ENCODE assay signal across 8 mouse cellular contexts in the genomic region with DNA sequence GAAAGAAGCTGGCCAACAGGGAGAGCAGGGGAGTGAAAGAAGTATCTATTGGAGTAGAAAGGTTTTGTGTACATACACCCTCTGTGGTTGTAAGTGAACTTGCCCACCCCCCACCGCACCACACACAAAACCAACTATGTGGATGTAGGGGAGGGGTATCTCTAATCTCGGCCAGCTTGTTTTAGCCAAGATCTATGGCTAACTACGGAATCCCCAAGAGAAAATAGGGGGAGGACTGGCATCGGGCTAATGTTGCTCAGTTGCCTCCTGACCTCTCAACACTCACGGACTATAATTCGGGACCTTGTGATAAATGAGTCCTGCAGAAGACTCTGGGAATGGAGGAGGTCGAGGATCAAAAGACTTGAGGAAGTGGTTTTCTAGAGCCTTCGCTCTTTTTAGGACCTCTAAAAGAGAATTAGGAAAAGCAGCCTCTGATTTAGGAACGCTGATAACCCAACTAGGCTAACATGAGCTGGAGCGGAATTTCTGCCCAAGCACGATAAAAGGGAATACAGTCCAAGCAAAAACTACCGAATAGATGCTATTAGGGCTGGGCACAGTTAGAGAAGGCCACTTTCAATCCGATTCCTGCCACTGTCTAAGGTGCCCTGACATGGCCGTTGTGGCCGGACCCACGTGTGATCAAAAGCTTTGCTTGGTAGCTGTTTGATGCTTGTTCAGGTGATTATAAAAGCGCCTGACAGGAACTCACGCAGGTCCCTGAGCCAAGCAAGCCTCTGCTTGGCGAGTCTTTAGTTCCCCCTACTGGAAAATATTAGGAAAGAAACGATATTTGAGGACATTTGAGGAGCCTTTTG. TPM values are rescaled to one million over a fixed set of nuclear protein-coding genes. Genes with fewer than 3 reads are reported as not detected.
A peak's percentile ranks its signal among the peaks of the same experiment; 100 is the strongest.
DNase-seq lines count a peak whose midpoint lies in the region; ATAC-seq and TF ChIP-seq lines count a peak whose summit lies in the region.

No protein-coding gene starts in this region.

- H3K4me3 ChIP-seq in brown adipose tissue, adult 24 weeks (ENCODE audit: insufficient read depth, low read depth, low read length): peak overlapping the region; percentile 44
- peak overlapping the region; percentile 73 for H3K4me3 ChIP-seq in embryonic facial prominence, embryonic 10.5 days
- peak overlapping the region; percentile 67 for H3K4me3 ChIP-seq in heart, embryonic 11.5 days (ENCODE audit: low read depth, low read length)
- peak overlapping the region; percentile 56 for H3K4me3 ChIP-seq in kidney, embryonic 14.5 days (ENCODE audit: low read length)
- H3K4me3 ChIP-seq in limb, embryonic 13.5 days: peak overlapping the region; percentile 71
- peak overlapping the region; percentile 43 for H3K4me3 ChIP-seq in myocyte

- no peaks in the 10 kb centered on the region for H3K36me3 ChIP-seq in embryonic facial prominence, embryonic 10.5 days (replicated peaks)
- H3K36me3 ChIP-seq in heart, embryonic 11.5 days (ENCODE audit: control insufficient read depth, insufficient read depth, low read length): no peaks in the 10 kb centered on the region
- no peaks in the 10 kb centered on the region for H3K36me3 ChIP-seq in kidney, embryonic 14.5 days (ENCODE audit: control insufficient read depth, insufficient read depth, low read length)
- no peaks in the 10 kb centered on the region for H3K36me3 ChIP-seq in limb, embryonic 13.5 days
- no peaks in the 10 kb centered on the region for H3K36me3 ChIP-seq in myocyte (ENCODE audit: control insufficient read depth, insufficient read depth)

- peaks cover 6% of the 10 kb centered on the region; the same call in 1 of the 2 replicates for H3K4me1 ChIP-seq in brown adipose tissue, adult 24 weeks (ENCODE audit: control insufficient read depth, insufficient read depth, insufficient read length, low read length)
- H3K4me1 ChIP-seq in embryonic facial prominence, embryonic 10.5 days: peaks cover 30% of the 10 kb centered on the region
- H3K4me1 ChIP-seq in heart, embryonic 11.5 days (ENCODE audit: control insufficient read depth, insufficient read depth, low read length): no peaks in the 10 kb centered on the region
- H3K4me1 ChIP-seq in kidney, embryonic 14.5 days (ENCODE audit: control insufficient read depth, insufficient read depth, low read length): no peaks in the 10 kb centered on the region
- H3K4me1 ChIP-seq in limb, embryonic 13.5 days: 0 out of 2 replicates have a peak, but pooled peaks cover 15% of the 10 kb centered on the region

- no peaks in the 10 kb centered on the region for H3K79me2 ChIP-seq in myocyte (ENCODE audit: control insufficient read depth, insufficient read depth)

- H3K9me3 ChIP-seq in embryonic facial prominence, embryonic 10.5 days: no peaks in the 10 kb centered on the region
- no peaks in the 10 kb centered on the region for H3K9me3 ChIP-seq in heart, embryonic 11.5 days (replicated peaks; ENCODE audit: control insufficient read depth, low read length)
- no peaks in the 10 kb centered on the region for H3K9me3 ChIP-seq in kidney, embryonic 14.5 days (ENCODE audit: control insufficient read depth, low read length)
- no peaks in the 10 kb centered on the region for H3K9me3 ChIP-seq in limb, embryonic 13.5 days

- peak overlapping the region; percentile 68 for H3K4me2 ChIP-seq in heart, embryonic 11.5 days
- H3K4me2 ChIP-seq in kidney, embryonic 14.5 days (replicated peaks; ENCODE audit: low read depth, low read length): peak overlapping the region; percentile 70
- H3K4me2 ChIP-seq in limb, embryonic 13.5 days (replicated peaks): peak overlapping the region; percentile 84
- H3K4me2 ChIP-seq in myocyte (ENCODE audit: low read depth): peak overlapping the region; percentile 86

- H3K27ac ChIP-seq in brown adipose tissue, adult 24 weeks (replicated peaks; ENCODE audit: low read depth, low read length): no peak overlapping the region
- H3K27ac ChIP-seq in embryonic facial prominence, embryonic 10.5 days (replicated peaks): peak overlapping the region; percentile 88
- H3K27ac ChIP-seq in heart, embryonic 11.5 days (ENCODE audit: low read depth, low read length): no peak overlapping the region
- H3K27ac ChIP-seq in kidney, embryonic 14.5 days (ENCODE audit: low read depth, low read length): peak overlapping the region; percentile 91; the same call in 1 of the 2 replicates
- H3K27ac ChIP-seq in limb, embryonic 13.5 days: peak overlapping the region; percentile 89

- H3K27me3 ChIP-seq in embryonic facial prominence, embryonic 10.5 days (replicated peaks; ENCODE audit: low read depth, poor library complexity, severe bottlenecking): peaks cover 11% of the 10 kb centered on the region
- no peaks in the 10 kb centered on the region for H3K27me3 ChIP-seq in heart, embryonic 11.5 days (ENCODE audit: control insufficient read depth, insufficient read depth, low read length)
- H3K27me3 ChIP-seq in kidney, embryonic 14.5 days (ENCODE audit: control insufficient read depth, insufficient read depth, low read length): no peaks in the 10 kb centered on the region
- no peaks in the 10 kb centered on the region for H3K27me3 ChIP-seq in limb, embryonic 13.5 days
- no peaks in the 10 kb centered on the region for H3K27me3 ChIP-seq in myocyte (ENCODE audit: control insufficient read depth, insufficient read depth, insufficient read length)

- no peak; the same call in 1 of the 2 replicates for ATAC-seq in heart, embryonic 11.5 days (replicated peaks; ENCODE audit: insufficient number of reproducible peaks, low FRiP score, low TSS enrichment)
- peak; percentile 24; the same call in 1 of the 2 replicates for ATAC-seq in kidney, embryonic 14.5 days (ENCODE audit: low FRiP score, low TSS enrichment)
- ATAC-seq in limb, embryonic 13.5 days (ENCODE audit: low FRiP score, low read depth): peak; percentile 51; the same call in 1 of the 2 replicates

- under 1% methylated on average over 20 of the region's 20 CpGs for WGBS in embryonic facial prominence, embryonic 10.5 days
- WGBS in heart, embryonic 11.5 days (ENCODE audit: insufficient replicate concordance): under 1% methylated on average over 20 of the region's 20 CpGs
- under 1% methylated on average over 20 of the region's 20 CpGs for WGBS in kidney, embryonic 14.5 days
- under 1% methylated on average over 20 of the region's 20 CpGs for WGBS in limb, embryonic 13.5 days

- no peak for TF ChIP-seq POLR2A in myocyte (IDR thresholded peaks at IDR 0.05; ENCODE audit: insufficient read length, low read depth)

- no peak overlapping the region for H3K9ac ChIP-seq in heart, embryonic 11.5 days (ENCODE audit: low read depth, low read length)
- peak overlapping the region; percentile 68; the same call in 1 of the 2 replicates for H3K9ac ChIP-seq in kidney, embryonic 14.5 days (ENCODE audit: low read depth, low read length)
- H3K9ac ChIP-seq in limb, embryonic 13.5 days: peak overlapping the region; percentile 77

- peak overlapping the region; percentile 15 for H3ac ChIP-seq in myocyte (ENCODE audit: control insufficient read depth, insufficient read length)

- peak; percentile 72 for DNase-seq in embryonic facial prominence, embryonic 10.5 days (ENCODE audit: low spot score)
- DNase-seq in urinary bladder, postnatal 25 days (ENCODE audit: low spot score): peak; percentile 15
- DNase-seq in spleen, postnatal 10 days (ENCODE audit: low spot score in 2 of 2): no peak

TF ChIP-seq in myocyte, 11 proteins besides CTCF, POLR2A, EP300 and RAD21:
- TF ChIP-seq MYOG (IDR thresholded peaks at IDR 0.05; ENCODE audit: control insufficient read depth in 1 of 3, insufficient read depth in 1 of 3, insufficient read length in 2 of 3, low read depth in 2 of 3) (no peak), USF1 (IDR thresholded peaks at IDR 0.05; ENCODE audit: low read depth) (no peak), TCF3 (IDR thresholded peaks at IDR 0.05; ENCODE audit: insufficient read length, low read depth) (no peak), CEBPB (IDR thresholded peaks at IDR 0.05; ENCODE audit: insufficient read depth, poor library complexity, severe bottlenecking) (no peak), SRF (IDR thresholded peaks at IDR 0.05; ENCODE audit: control insufficient read depth, insufficient read length, low read depth) (no peak), E2F4 (IDR thresholded peaks at IDR 0.05; ENCODE audit: insufficient read depth) (no peak), MYOD1 (IDR thresholded peaks at IDR 0.05; ENCODE audit: control insufficient read depth in 1 of 3, insufficient read length in 2 of 3, low read depth in 2 of 3) (no peak), REST (IDR thresholded peaks at IDR 0.05; ENCODE audit: insufficient read depth, insufficient read length) (no peak), MAX (IDR thresholded peaks at IDR 0.05; ENCODE audit: low read depth) (no peak), TCF12 (IDR thresholded peaks at IDR 0.05; ENCODE audit: insufficient read depth, poor library complexity, severe bottlenecking) (no peak), POLR2AphosphoS2 (IDR thresholded peaks at IDR 0.05; ENCODE audit: insufficient read length, low read depth) (no peak)

RNA-seq across cellular contexts. Expression of gene Robo2, which starts 1.1 kb away (rescaled TPM):
- 0.50 TPM in 1 of 2 replicates, not detected in the other for polyA plus RNA-seq in brown adipose tissue, adult 24 weeks (2012; ENCODE audit: insufficient read depth, insufficient read length, missing spikeins)
- 22.2 and 25.8 TPM in 2 replicates for polyA plus RNA-seq in embryonic facial prominence, embryonic 10.5 days (2016; fragmentation: Nextera tagmentation; extraction: Ambion mirVana)
- 18.8 and 22.1 TPM in 2 replicates for polyA plus RNA-seq in heart, embryonic 11.5 days (2014; fragmentation: Nextera tagmentation; extraction: Ambion mirVana)
- 85.6 and 140 TPM in 2 replicates for polyA plus RNA-seq in kidney, embryonic 14.5 days (2014; fragmentation: Nextera tagmentation; extraction: Ambion mirVana)
- 73.9 and 76.3 TPM in 2 replicates for polyA plus RNA-seq in limb, embryonic 13.5 days (2015; fragmentation: Nextera tagmentation; extraction: Ambion mirVana)
- 19.6 TPM for polyA plus RNA-seq in myocyte (2012; fragmentation: generic; extraction: Trizol)

Comparison
In these comparisons a context has a peak if more than half of its experiments do, and no peak if none do; other contexts are left out.
1. H3K27ac ChIP-seq: peak in embryonic facial prominence, embryonic 10.5 days (single experiment), kidney, embryonic 14.5 days (single experiment) and limb, embryonic 13.5 days (single experiment); none in brown adipose tissue, adult 24 weeks (single experiment) and heart, embryonic 11.5 days (single experiment).
2. DNase-seq: peak in embryonic facial prominence, embryonic 10.5 days (single experiment) and urinary bladder, postnatal 25 days (single experiment); none in spleen, postnatal 10 days (0 of 2).
3. RNA of gene Robo2, which starts 1.1 kb away (polyA plus RNA-seq): 85.6 to 140 TPM in kidney, embryonic 14.5 days, 73.9 to 76.3 TPM in limb, embryonic 13.5 days, 22.2 to 25.8 TPM in embryonic facial prominence, embryonic 10.5 days, 19.6 TPM in myocyte (single experiment) and 18.8 to 22.1 TPM in heart, embryonic 11.5 days; 0.50 TPM in brown adipose tissue, adult 24 weeks; every median in the first group is over 10 times any median in the second.
4. Peak in every context shown above with its lines, with median percentiles within 50 percentile points of each other: H3K4me3 ChIP-seq and H3K4me2 ChIP-seq.